Mouse (Mus musculus): Measurements from ENCODE around the gene BC028528.
"Not testable (repeated sequence)": the region's sequence is repeated elsewhere in the genome, so short reads cannot be mapped to it uniquely, and the experiment has no call there.

DNA sequence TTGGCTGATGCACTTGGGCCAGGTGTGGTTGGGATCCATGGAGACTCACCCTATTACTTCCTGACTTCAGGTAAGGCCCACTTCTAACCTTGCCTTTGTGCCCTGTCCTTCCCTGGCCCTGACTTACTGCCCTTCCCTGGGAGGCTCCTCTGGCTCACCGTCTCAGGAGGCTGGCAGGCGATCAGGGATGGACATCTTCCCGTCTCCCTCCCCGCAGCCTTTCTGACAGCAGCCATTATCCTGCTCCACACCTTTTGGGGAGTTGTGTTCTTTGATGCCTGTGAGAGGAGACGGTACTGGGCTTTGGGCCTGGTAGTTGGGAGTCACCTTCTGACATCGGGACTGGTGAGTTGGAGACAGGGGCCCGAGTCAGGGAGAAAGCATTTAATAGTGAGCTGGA, 3.7 kb upstream of the BC028528 start:
- TF ChIP-seq CTCF (IDR thresholded peaks at IDR 0.05; ENCODE audit: extremely low read depth, insufficient read length, insufficient replicate concordance, low read depth, low read length); POLR2A (IDR thresholded peaks at IDR 0.05; ENCODE audit: low read depth, low read length): not testable (repeated sequence)
